Mouse (Mus musculus) kidney, postnatal 0 days (tissue): ENCODE data around the gene Pheta2. TPM values are rescaled to one million over a fixed set of nuclear protein-coding genes. Genes with fewer than 3 reads are reported as not detected.

ENCODE experiments used
- ATAC-seq: fragments of 200-750 bp; cut with Nextera tagmentation; replicated peaks from 2 replicates; pipeline ENCODE4 v1.8.0; 2017; ENCODE audit warnings: low read depth, moderate number of reproducible peaks, moderate TSS enrichment, moderate library complexity; ENCODE audit not compliant: low FRiP score
- DNase-seq: peaks from one replicate; pipeline ENCODE4 v3.0.0-alpha.2; 2016; ENCODE audit warnings: low spot score
- H3K27ac ChIP-seq: fragments of 300-500 bp; sonication (generic); 2 replicates; pipeline ENCODE4 v1.5.1; 2014; ENCODE audit warnings: mild to moderate bottlenecking
- H3K27me3 ChIP-seq: fragments of 300-500 bp; sonication (generic); 2 replicates; pipeline ENCODE4 v1.6.1; 2014; ENCODE audit warnings: low read length, mixed read lengths; ENCODE audit not compliant: insufficient read depth
- H3K36me3 ChIP-seq: fragments of 300-500 bp; sonication (generic); 2 replicates; pipeline ENCODE4 v1.6.1; 2014; ENCODE audit warnings: low read length, mixed read lengths; ENCODE audit not compliant: insufficient read depth
- H3K4me1 ChIP-seq: fragments of 300-500 bp; sonication (generic); replicated peaks from 2 replicates; pipeline ENCODE4 v1.6.1; 2014; ENCODE audit warnings: antibody characterized with exemption, low read length, mixed read lengths; ENCODE audit not compliant: insufficient read depth
- H3K4me2 ChIP-seq: fragments of 300-500 bp; sonication (generic); 2 replicates; pipeline ENCODE4 v1.6.1; 2014; ENCODE audit warnings: mild to moderate bottlenecking, low read length, moderate library complexity, mixed read lengths
- H3K4me3 ChIP-seq: fragments of 300-500 bp; sonication (generic); replicated peaks from 2 replicates; pipeline ENCODE4 v1.5.1; 2014; ENCODE audit warnings: low read depth, low read length
- H3K9ac ChIP-seq: fragments of 300-500 bp; sonication (generic); 2 replicates; pipeline ENCODE4 v1.6.1; 2014; ENCODE audit warnings: low read depth, low read length
- H3K9me3 ChIP-seq: fragments of 300-500 bp; sonication (generic); replicated peaks from 2 replicates; pipeline ENCODE4 v1.6.1; 2016; ENCODE audit warnings: low read length, inconsistent platforms, mixed read lengths
- CTCF ChIP-seq: IDR thresholded peaks from 2 replicates; pipeline ENCODE4 v1.5.1; 2016; ENCODE audit warnings: antibody characterized with exemption, low read depth, mild to moderate bottlenecking, moderate library complexity
- WGBS: fragments of 180-500 bp; shearing (Covaris S2); extraction: QIAGEN DNeasy Blood & Tissue Kit; methylation state at CpG from one replicate; pipeline ENCODE4 v1.1.7; 2014; 5-methylcytosine and 5-hydroxymethylcytosine counted together
- polyA plus RNA-seq: library from polyadenylated mRNA; unstranded; fragments of >200 nt; fragmentation: Nextera tagmentation; extraction: Ambion mirVana; gene quantifications from 2 replicates; pipeline ENCODE4 v1.2.1, GENCODE M21; 2015

Pheta2 gene
- polyA plus RNA-seq, 1 experiment from 2014 or later: 7.4 TPM

DNA sequence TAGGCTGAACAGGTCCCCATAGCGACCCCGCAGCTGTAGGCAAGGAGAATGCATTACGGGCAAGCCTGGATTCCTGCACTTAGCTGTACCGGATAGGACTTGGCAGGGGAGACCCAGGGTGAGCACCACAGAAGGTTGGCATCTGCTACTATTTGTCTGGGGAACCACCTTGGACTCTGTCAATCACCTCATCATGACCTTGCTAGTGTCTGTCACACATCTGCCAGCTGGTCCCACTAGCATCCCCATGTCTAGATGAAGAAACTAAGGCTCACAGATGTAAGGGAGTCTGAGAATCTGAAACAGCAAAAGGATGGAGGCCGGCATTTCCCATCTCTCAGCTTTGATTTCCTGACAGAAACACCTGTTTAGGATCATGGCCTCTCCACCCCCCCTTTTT is 35.7 kb downstream of the Pheta2 start:
- Histone ChIP-seq H3K36me3 (peaks cover 10% of the 10 kb centered on the region; the same call in 1 of the 2 replicates), H3K4me1 (peaks cover 8% of the 10 kb centered on the region), H3K27me3 (no peaks in the 10 kb centered on the region), H3K9me3 (no peaks in the 10 kb centered on the region), H3K27ac (no peak overlapping the region), H3K4me3 (no peak overlapping the region), H3K9ac (no peak overlapping the region), H3K4me2 (no peak overlapping the region)
- DNase-seq (no peak), ATAC-seq (no peak)
- TF ChIP-seq CTCF: no peak
- WGBS: 75% methylated on average over 5 of the region's 5 CpGs

DNA sequence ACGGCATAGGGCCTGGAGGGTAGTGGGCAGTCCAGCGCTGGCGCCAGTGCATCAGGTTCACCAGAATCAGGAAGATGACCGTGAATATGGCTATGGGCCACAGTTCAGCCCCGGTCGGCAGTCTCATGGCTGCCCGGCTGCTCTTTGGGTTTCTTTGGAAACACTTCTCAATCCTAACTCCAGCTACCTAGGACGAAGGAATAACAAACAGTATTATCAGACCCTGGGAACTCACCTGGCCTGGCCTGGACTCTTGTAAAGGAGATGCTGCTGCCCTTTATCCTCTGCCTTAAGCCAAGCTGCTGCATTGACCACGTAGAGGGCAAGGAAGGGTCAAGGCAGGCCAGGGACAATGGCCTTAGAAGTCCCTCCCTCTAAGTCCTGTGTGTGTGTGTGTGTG is 37.1 kb downstream of the Pheta2 start:
- peak overlapping the region; percentile 93; the same call in 1 of the 2 replicates for H3K27ac ChIP-seq
- H3K4me2 ChIP-seq: no peak overlapping the region
- H3K27me3 ChIP-seq: no peaks in the 10 kb centered on the region
- H3K36me3 ChIP-seq: peaks cover 6% of the 10 kb centered on the region; the same call in 1 of the 2 replicates
- peaks cover 12% of the 10 kb centered on the region for H3K4me1 ChIP-seq
- H3K9ac ChIP-seq: no peak overlapping the region
- ATAC-seq: no peak
- WGBS: 93% methylated on average over 9 of the region's 9 CpGs
- no peaks in the 10 kb centered on the region for H3K9me3 ChIP-seq
- no peak for TF ChIP-seq CTCF
- DNase-seq: no peak
- H3K4me3 ChIP-seq: no peak overlapping the region

GRCm38 (mm10) chr15:82376393-82377138 is 37.8 kb downstream of the Pheta2 start:
- H3K4me3 ChIP-seq: no peak overlapping the region
- H3K4me2 ChIP-seq: no peak overlapping the region; the same call in 1 of the 2 replicates
- peaks cover 6% of the 10 kb centered on the region; the same call in 1 of the 2 replicates for H3K36me3 ChIP-seq
- 65% methylated on average over 17 of the region's 17 CpGs for WGBS
- H3K4me1 ChIP-seq: peaks cover 12% of the 10 kb centered on the region
- H3K27ac ChIP-seq: peak overlapping the region; percentile 93
- ATAC-seq (no peak), DNase-seq (peak; percentile 72)
- H3K27me3 ChIP-seq: no peaks in the 10 kb centered on the region
- no peaks in the 10 kb centered on the region for H3K9me3 ChIP-seq
- no peak overlapping the region for H3K9ac ChIP-seq
- no peak for TF ChIP-seq CTCF

GRCm38 (mm10) chr15:82377701-82378100 is 39.0 kb downstream of the Pheta2 start:
- no peak for TF ChIP-seq CTCF
- WGBS: 76% methylated on average over 5 of the region's 5 CpGs
- H3K27ac ChIP-seq: peak overlapping the region; percentile 93

DNA sequence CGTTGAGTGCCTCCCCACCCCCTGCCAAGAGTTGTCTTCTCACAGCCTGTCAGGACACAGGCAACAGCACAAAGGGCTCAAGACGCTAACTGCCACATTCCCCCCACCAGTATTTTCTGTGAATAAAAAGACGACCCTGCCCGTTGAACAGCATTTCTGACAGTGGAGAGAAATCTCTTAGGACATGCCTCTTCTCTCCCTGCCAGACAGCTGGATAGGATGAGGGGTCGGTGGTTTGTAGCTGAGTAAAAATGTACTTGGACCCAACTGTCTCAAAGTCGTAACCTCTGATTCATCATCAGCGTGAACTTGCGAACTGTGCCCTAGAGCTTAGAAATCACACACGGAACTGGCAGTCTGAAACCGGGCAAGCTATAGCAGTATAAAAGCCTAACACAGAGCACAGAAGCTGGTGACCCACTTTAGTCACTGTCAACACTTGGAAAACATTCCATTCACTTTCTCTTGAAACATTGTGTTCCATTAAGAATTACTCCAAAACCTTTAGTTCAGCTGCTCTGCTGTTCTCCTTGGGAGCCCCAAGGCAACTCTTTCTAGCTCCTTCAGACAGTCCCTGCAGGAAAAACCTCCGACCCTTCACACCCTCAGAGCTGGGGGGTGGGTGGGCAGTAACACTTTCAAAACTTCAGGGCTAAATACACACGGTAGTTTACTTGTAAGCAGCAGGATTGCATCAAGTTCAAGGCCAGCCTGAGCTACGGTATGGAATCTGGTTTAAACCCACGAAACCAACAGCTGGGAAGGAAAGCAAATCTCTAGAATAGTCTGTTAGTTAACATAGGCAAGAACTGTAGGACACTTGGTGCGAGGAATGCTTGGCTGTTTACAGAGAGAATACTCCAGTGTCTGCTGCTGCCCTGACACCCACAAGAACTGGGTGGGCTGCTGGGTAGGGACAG is 39.8 kb downstream of the Pheta2 start:
- H3K9ac ChIP-seq: peak overlapping the region; percentile 71; the same call in 1 of the 2 replicates

More at GRCm38 (mm10) chr15:82377701-82378100, 39.0 kb downstream of the Pheta2 start:
- H3K27me3 ChIP-seq: no peaks in the 10 kb centered on the region
- H3K4me2 ChIP-seq: peak overlapping the region; percentile 75
- ATAC-seq: no peak
- H3K9ac ChIP-seq: no peak overlapping the region; the same call in 1 of the 2 replicates
- no peak overlapping the region for H3K4me3 ChIP-seq
- no peaks in the 10 kb centered on the region for H3K9me3 ChIP-seq
- DNase-seq: no peak
- peaks cover 4% of the 10 kb centered on the region; the same call in 1 of the 2 replicates for H3K36me3 ChIP-seq
- peaks cover 12% of the 10 kb centered on the region for H3K4me1 ChIP-seq

GRCm38 (mm10) chr15:82379511-82379870 is 40.7 kb downstream of the Pheta2 start:
- 21% methylated on average over 7 of the region's 7 CpGs for WGBS
- no peak for TF ChIP-seq CTCF
- Histone ChIP-seq H3K4me3 (peak overlapping the region; percentile 54), H3K9ac (peak overlapping the region; percentile 71), H3K4me2 (peak overlapping the region; percentile 75), H3K9me3 (no peaks in the 10 kb centered on the region), H3K36me3 (no peaks in the 10 kb centered on the region), H3K27me3 (no peaks in the 10 kb centered on the region), H3K27ac (peak overlapping the region; percentile 93), H3K4me1 (peaks cover 12% of the 10 kb centered on the region)
- ATAC-seq (peak; percentile 27; the same call in 1 of the 2 replicates), DNase-seq (no peak)

More for the DNA sequence above, 39.8 kb downstream of the Pheta2 start:
- no peak for TF ChIP-seq CTCF
- peak overlapping the region; percentile 54 for H3K4me3 ChIP-seq
- H3K27ac ChIP-seq: peak overlapping the region; percentile 93
- 37% methylated on average over 15 of the region's 15 CpGs for WGBS
- H3K4me2 ChIP-seq: peak overlapping the region; percentile 75
- H3K36me3 ChIP-seq: peaks cover 4% of the 10 kb centered on the region; the same call in 1 of the 2 replicates
- H3K27me3 ChIP-seq: no peaks in the 10 kb centered on the region
- DNase-seq (peak; percentile 74), ATAC-seq (no peak)
- H3K9me3 ChIP-seq: no peaks in the 10 kb centered on the region
- H3K4me1 ChIP-seq: peaks cover 12% of the 10 kb centered on the region
